Mouse (Mus musculus) heart, postnatal 10 days (tissue): ENCODE measurements around the gene Uckl1. TPM values are rescaled to one million over a fixed set of nuclear protein-coding genes. Genes with fewer than 3 reads are reported as not detected.

ENCODE experiments used
- DNase-seq, 2 experiments: peaks; one replicate each; pipeline ENCODE4 v3.0.0; 2021
- intact Hi-C: fragments of 180-260 bp; cut with DNase I; formaldehyde crosslinking; loops from one replicate; pipeline ENCODE4 v1.15.1; 2025
- total RNA-seq, 2 experiments: library from RNA; stranded (reverse); gene quantifications; 2 replicates each; pipeline ENCODE4 v1.2.3; 2021

Gene Uckl1
- total RNA-seq, 2 experiments from 2014 or later, result 43.3 to 47.1 TPM

GRCm38 (mm10) chr2:181574921-181575545 lies 9.7 kb downstream of the Uckl1 start:
- intact Hi-C loops, result no loop called here
- no peak for DNase-seq

GRCm38 (mm10) chr2:181573961-181574360 lies 10.7 kb downstream of the Uckl1 start:
- DNase-seq, result no peak
- intact Hi-C loops, result no loop called here

GRCm38 (mm10) chr2:181572921-181573920 lies 11.5 kb downstream of the Uckl1 start:
- peak in 1 of 2 experiments; percentile 45 for DNase-seq
- intact Hi-C loops, result no loop called here

- DNase-seq, result no peak
Measured at GRCm38 (mm10) chr2:181571941-181572670, 12.6 kb downstream of the Uckl1 start.

GRCm38 (mm10) chr2:181570921-181571595 lies 13.6 kb downstream of the Uckl1 start:
- intact Hi-C loops, result loop anchor here (2.0 kb wide), 1 partner anchor 50 kb away; the partner anchor contains the start of gene Dnajc5
- no peak for DNase-seq

More at GRCm38 (mm10) chr2:181571941-181572670, 12.6 kb downstream of the Uckl1 start:
- intact Hi-C loops, result loop anchor here (2.0 kb wide), 1 partner anchor 51 kb away; the partner anchor contains the start of gene Dnajc5

GRCm38 (mm10) chr2:181570375-181570774 lies 14.3 kb downstream of the Uckl1 start:
- intact Hi-C loops, result loop anchor here (2.0 kb wide), 1 partner anchor 50 kb away; the partner anchor contains the start of gene Dnajc5
- DNase-seq, result no peak

GRCm38 (mm10) chr2:181569856-181570255 lies 14.8 kb downstream of the Uckl1 start:
- intact Hi-C loops, result loop anchor here (2.0 to 5.0 kb wide), 3 partner anchors 49 to 178 kb away; partner anchors contain the start of gene Dnajc5
- DNase-seq, result no peak

GRCm38 (mm10) chr2:181568272-181569008 lies 16.3 kb downstream of the Uckl1 start:
- DNase-seq, result peak; percentile 59 to 79
- intact Hi-C loops, result loop anchor here (2.0 to 5.0 kb wide), 2 partner anchors 158 to 176 kb away; no protein-coding TSS in a partner anchor

GRCm38 (mm10) chr2:181567338-181567737 lies 17.4 kb downstream of the Uckl1 start:
- no peak for DNase-seq
- intact Hi-C loops, result loop anchor here (5.0 kb wide), 1 partner anchor 175 kb away; no protein-coding TSS in a partner anchor

GRCm38 (mm10) chr2:181553772-181554171 lies 30.9 kb downstream of the Uckl1 start:
- intact Hi-C loops, result no loop called here

GRCm38 (mm10) chr2:181550233-181550632 lies 34.5 kb downstream of the Uckl1 start:
- intact Hi-C loops, result no loop called here
- no peak for DNase-seq

More at GRCm38 (mm10) chr2:181553772-181554171, 30.9 kb downstream of the Uckl1 start:
- no peak for DNase-seq

- DNase-seq, result no peak
- intact Hi-C loops, result no loop called here
Measured at GRCm38 (mm10) chr2:181548682-181549081, 36.0 kb downstream of the Uckl1 start.

- DNase-seq, result no peak
- intact Hi-C loops, result no loop called here
Measured at GRCm38 (mm10) chr2:181548227-181548626, 36.5 kb downstream of the Uckl1 start.

- no peak for DNase-seq
Measured at GRCm38 (mm10) chr2:181546142-181546541, 38.5 kb downstream of the Uckl1 start.

GRCm38 (mm10) chr2:181541761-181542380 lies 42.8 kb downstream of the Uckl1 start:
- no peak for DNase-seq
- intact Hi-C loops, result no loop called here

More at GRCm38 (mm10) chr2:181546142-181546541, 38.5 kb downstream of the Uckl1 start:
- intact Hi-C loops, result no loop called here

GRCm38 (mm10) chr2:181537444-181538047 lies 47.1 kb downstream of the Uckl1 start:
- intact Hi-C loops, result no loop called here
- peak; percentile 40 to 48 for DNase-seq

- no peak for DNase-seq
- intact Hi-C loops, result no loop called here
Measured at GRCm38 (mm10) chr2:181536410-181536809, 48.3 kb downstream of the Uckl1 start.

- DNase-seq, result no peak
- intact Hi-C loops, result no loop called here
Measured at GRCm38 (mm10) chr2:181532589-181532988, 52.1 kb downstream of the Uckl1 start.
